Mouse (Mus musculus) lung, embryonic 16.5 days (tissue): ENCODE measurements around the gene Ggnbp2. TPM values are rescaled to one million over a fixed set of nuclear protein-coding genes. Genes with fewer than 3 reads are reported as not detected.
"Not testable (repeated sequence)": the region's sequence is repeated elsewhere in the genome, so short reads cannot be mapped to it uniquely, and the experiment has no call there.

Experiments
- ATAC-seq: fragments of 200-750 bp; cut with Nextera tagmentation; 2 replicates; pipeline ENCODE4 v1.8.0; 2017; ENCODE audit warnings: low read depth, mild to moderate bottlenecking, moderate library complexity
- H3K27ac ChIP-seq: fragments of 300-500 bp; sonication (generic); 2 replicates; pipeline ENCODE4 v1.5.1; 2014; ENCODE audit warnings: mild to moderate bottlenecking, control low read depth, low read length
- H3K27me3 ChIP-seq: fragments of 300-500 bp; sonication (generic); 2 replicates; pipeline ENCODE4 v1.6.1; 2014; ENCODE audit warnings: low read depth, low read length, mixed read lengths; ENCODE audit not compliant: control insufficient read depth, insufficient read depth
- H3K36me3 ChIP-seq: fragments of 300-500 bp; sonication (generic); 2 replicates; pipeline ENCODE4 v1.6.1; 2014; ENCODE audit warnings: low read length; ENCODE audit not compliant: control insufficient read depth, insufficient read depth
- H3K4me1 ChIP-seq: fragments of 300-500 bp; sonication (generic); replicated peaks from 2 replicates; pipeline ENCODE4 v1.6.1; 2014; ENCODE audit warnings: low read length, mixed read lengths; ENCODE audit not compliant: control insufficient read depth, insufficient read depth
- H3K4me2 ChIP-seq: fragments of 300-500 bp; sonication (generic); 2 replicates; pipeline ENCODE4 v1.6.1; 2014; ENCODE audit warnings: low read depth, low read length, control low read depth
- H3K4me3 ChIP-seq: fragments of 300-500 bp; sonication (generic); 2 replicates; pipeline ENCODE4 v1.5.1; 2014; ENCODE audit warnings: mild to moderate bottlenecking, low read length, control low read depth
- H3K9ac ChIP-seq: fragments of 300-500 bp; sonication (generic); 2 replicates; pipeline ENCODE4 v1.6.1; 2014; ENCODE audit warnings: low read length, control low read depth
- H3K9me3 ChIP-seq: fragments of 300-500 bp; sonication (generic); 2 replicates; pipeline ENCODE4 v1.6.1; 2016; ENCODE audit warnings: low read length; ENCODE audit not compliant: control insufficient read depth
- WGBS: fragments of 180-500 bp; shearing (Covaris S2); extraction: QIAGEN DNeasy Blood & Tissue Kit; methylation state at CpG from one replicate; pipeline ENCODE4 v1.1.7; 2014; 5-methylcytosine and 5-hydroxymethylcytosine counted together
- polyA plus RNA-seq: library from polyadenylated mRNA; unstranded; fragments of >200 nt; fragmentation: Nextera tagmentation; extraction: Ambion mirVana; gene quantifications from 2 replicates; pipeline ENCODE4 v1.2.1, GENCODE M21; 2015

The Ggnbp2 gene
- polyA plus RNA-seq, 1 experiment from 2014 or later, result 60.6 TPM

- 64% methylated on average over 11 of the region's 11 CpGs for WGBS
- peak overlapping the region; percentile 95 for H3K4me2 ChIP-seq
- not testable (repeated sequence) for H3K9me3 ChIP-seq, H3K27me3 ChIP-seq, ATAC-seq
- peak overlapping the region; percentile 88 for H3K9ac ChIP-seq
- H3K36me3 ChIP-seq, result peaks cover 21% of the 10 kb centered on the region
- peak overlapping the region; percentile 90 for H3K4me3 ChIP-seq
- peaks cover 13% of the 10 kb centered on the region for H3K4me1 ChIP-seq
- H3K27ac ChIP-seq, result peak overlapping the region; percentile 77
Measured at GRCm38 (mm10) chr11:84829495-84829894, 41.1 kb downstream of the Ggnbp2 start.

- Histone ChIP-seq H3K4me1 (peaks cover 13% of the 10 kb centered on the region), H3K9me3 (no peaks in the 10 kb centered on the region), H3K4me2 (peak within 1 kb of the TSS; percentile 95), H3K27ac (peak within 1 kb of the TSS; percentile 77), H3K27me3 (no peaks in the 10 kb centered on the region), H3K9ac (peak within 1 kb of the TSS; percentile 88), H3K4me3 (peak within 1 kb of the TSS; percentile 90), H3K36me3 (peaks cover 14% of the 10 kb centered on the region)
- ATAC-seq, result peak; percentile 97
- WGBS, result under 1% methylated on average over 62 of the region's 62 CpGs
Measured at GRCm38 (mm10) chr11:84828516-84829399, 41.9 kb downstream of the Ggnbp2 start, which contains the start of gene Dhrs11. Gene Dhrs11 (minus strand): TSS chr11:84828994.

- Histone ChIP-seq H3K9ac (peak overlapping the region; percentile 88), H3K27ac (peak overlapping the region; percentile 77; the same call in 1 of the 2 replicates), H3K27me3 (no peaks in the 10 kb centered on the region), H3K9me3 (no peaks in the 10 kb centered on the region), H3K4me2 (peak overlapping the region; percentile 95), H3K36me3 (peaks cover 11% of the 10 kb centered on the region), H3K4me3 (peak overlapping the region; percentile 90), H3K4me1 (peaks cover 18% of the 10 kb centered on the region)
- no peak for ATAC-seq
- WGBS, result 45% methylated on average over 3 of the region's 3 CpGs
Measured at GRCm38 (mm10) chr11:84827901-84828503, 42.6 kb downstream of the Ggnbp2 start.

GRCm38 (mm10) chr11:84827492-84827891 lies 43.1 kb downstream of the Ggnbp2 start:
- ATAC-seq, result no peak
- Histone ChIP-seq H3K27me3 (no peaks in the 10 kb centered on the region), H3K9ac (no peak overlapping the region), H3K4me1 (peaks cover 18% of the 10 kb centered on the region), H3K9me3 (no peaks in the 10 kb centered on the region), H3K4me2 (peak overlapping the region; percentile 13), H3K4me3 (no peak overlapping the region), H3K27ac (no peak overlapping the region), H3K36me3 (peaks cover 9% of the 10 kb centered on the region)

- H3K4me3 ChIP-seq, result no peak overlapping the region
- no peak overlapping the region for H3K27ac ChIP-seq
- no peak overlapping the region for H3K4me2 ChIP-seq
- WGBS, result 48% methylated on average over 3 of the region's 3 CpGs
- H3K9ac ChIP-seq, result no peak overlapping the region
- H3K36me3 ChIP-seq, result 0 out of 2 replicates have a peak, but pooled peaks cover under 1% of the 10 kb centered on the region
- H3K27me3 ChIP-seq, result no peaks in the 10 kb centered on the region
- ATAC-seq, result no peak
- peaks cover 18% of the 10 kb centered on the region for H3K4me1 ChIP-seq
- H3K9me3 ChIP-seq, result no peaks in the 10 kb centered on the region
Measured at GRCm38 (mm10) chr11:84826185-84826584, 44.4 kb downstream of the Ggnbp2 start.

- no peak overlapping the region for H3K27ac ChIP-seq
- no peak for ATAC-seq
- WGBS, result 75% methylated on average over 10 of the region's 10 CpGs
- H3K9me3 ChIP-seq, result no peaks in the 10 kb centered on the region
- no peaks in the 10 kb centered on the region for H3K27me3 ChIP-seq
- H3K4me3 ChIP-seq, result no peak overlapping the region
- H3K36me3 ChIP-seq, result no peaks in the 10 kb centered on the region
- H3K4me2 ChIP-seq, result no peak overlapping the region
- no peak overlapping the region for H3K9ac ChIP-seq
- H3K4me1 ChIP-seq, result peaks cover 18% of the 10 kb centered on the region
Measured at GRCm38 (mm10) chr11:84825261-84825807, 45.3 kb downstream of the Ggnbp2 start.

- H3K9me3 ChIP-seq, result no peaks in the 10 kb centered on the region
- no peak for ATAC-seq
- H3K4me1 ChIP-seq, result peaks cover 18% of the 10 kb centered on the region
- no peak overlapping the region for H3K9ac ChIP-seq
- no peak overlapping the region for H3K4me2 ChIP-seq
- no peaks in the 10 kb centered on the region for H3K36me3 ChIP-seq
- WGBS, result 33% methylated on average over 10 of the region's 10 CpGs
- no peak overlapping the region for H3K27ac ChIP-seq
- no peak overlapping the region for H3K4me3 ChIP-seq
- H3K27me3 ChIP-seq, result no peaks in the 10 kb centered on the region
Measured at GRCm38 (mm10) chr11:84823484-84823897, 47.1 kb downstream of the Ggnbp2 start.

- no peak for ATAC-seq
- Histone ChIP-seq H3K9ac (no peak overlapping the region), H3K4me3 (no peak overlapping the region), H3K27me3 (no peaks in the 10 kb centered on the region), H3K4me2 (no peak overlapping the region), H3K27ac (no peak overlapping the region), H3K36me3 (no peaks in the 10 kb centered on the region), H3K9me3 (no peaks in the 10 kb centered on the region), H3K4me1 (peaks cover 16% of the 10 kb centered on the region)
- 76% methylated on average over 5 of the region's 5 CpGs for WGBS
Measured at GRCm38 (mm10) chr11:84822487-84822886, 48.1 kb downstream of the Ggnbp2 start.

- no peak overlapping the region for H3K9ac ChIP-seq
- ATAC-seq, result no peak
- H3K9me3 ChIP-seq, result no peaks in the 10 kb centered on the region
- H3K4me1 ChIP-seq, result peaks cover 13% of the 10 kb centered on the region
- WGBS, result 87% methylated on average over 9 of the region's 9 CpGs
- H3K4me3 ChIP-seq, result no peak overlapping the region
- no peaks in the 10 kb centered on the region for H3K27me3 ChIP-seq
- H3K36me3 ChIP-seq, result no peaks in the 10 kb centered on the region
- no peak overlapping the region for H3K4me2 ChIP-seq
- H3K27ac ChIP-seq, result no peak overlapping the region
Measured at GRCm38 (mm10) chr11:84821131-84821770, 49.4 kb downstream of the Ggnbp2 start.
